Mouse (Mus musculus) frontal cortex, postnatal 36 days (tissue): ENCODE results near the gene Pde2a.

ENCODE experiments used
- DNase-seq, 2 experiments: peaks; one replicate each; pipeline ENCODE4 v3.0.0; 2022; ENCODE audit warnings: low spot score in 2 of 2

The Pde2a gene

GRCm38 (mm10) chr7:101453725-101454124, 32.2 kb downstream of the Pde2a start:
- DNase-seq: no peak

DNA sequence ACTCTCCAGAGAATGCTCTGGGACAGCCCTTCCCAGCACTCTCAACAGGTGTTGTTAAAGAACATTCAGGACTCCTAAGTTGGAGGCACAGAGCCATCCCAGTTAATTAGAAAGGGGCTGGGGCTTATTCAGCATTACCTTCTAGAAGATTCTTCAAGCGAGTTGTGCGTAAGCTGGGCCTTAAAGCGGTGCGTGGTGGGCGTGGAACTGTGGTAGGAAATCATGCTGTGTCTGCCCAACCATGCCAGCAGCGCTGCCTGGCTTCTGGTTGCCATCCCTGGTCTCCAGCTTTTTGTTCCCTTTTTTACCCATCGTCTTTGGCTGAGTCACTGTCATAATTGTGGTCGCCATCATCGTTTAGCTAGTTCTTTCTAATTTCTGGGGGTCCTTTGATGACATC, 33.0 kb downstream of the Pde2a start:
- no peak for DNase-seq

DNA sequence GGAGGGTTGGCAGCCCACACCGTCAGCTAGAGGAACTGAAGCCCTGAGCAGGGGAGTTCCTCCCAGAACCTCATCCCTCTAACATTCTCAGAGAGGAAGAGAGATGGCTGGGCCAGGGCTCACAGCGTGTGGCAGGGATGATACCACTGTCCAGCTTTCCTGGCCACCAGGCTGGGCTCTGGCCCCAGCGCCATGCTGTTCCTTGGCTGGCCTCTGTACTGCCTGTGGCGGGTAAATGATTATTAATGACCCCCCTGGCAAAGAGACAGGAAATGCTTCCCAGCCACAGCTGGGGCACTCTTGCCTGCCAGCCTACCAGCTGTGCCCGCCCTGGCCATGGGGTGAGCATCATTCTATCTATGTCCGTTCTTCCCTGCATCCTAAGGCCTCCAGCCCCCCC, 33.6 kb downstream of the Pde2a start:
- no peak for DNase-seq

GRCm38 (mm10) chr7:101456318-101456717, 34.8 kb downstream of the Pde2a start:
- DNase-seq: no peak

- no peak for DNase-seq
Observed at GRCm38 (mm10) chr7:101456789-101457188, 35.3 kb downstream of the Pde2a start.

GRCm38 (mm10) chr7:101457283-101457682, 35.8 kb downstream of the Pde2a start:
- peak in 1 of 2 experiments; percentile 73 for DNase-seq

DNA sequence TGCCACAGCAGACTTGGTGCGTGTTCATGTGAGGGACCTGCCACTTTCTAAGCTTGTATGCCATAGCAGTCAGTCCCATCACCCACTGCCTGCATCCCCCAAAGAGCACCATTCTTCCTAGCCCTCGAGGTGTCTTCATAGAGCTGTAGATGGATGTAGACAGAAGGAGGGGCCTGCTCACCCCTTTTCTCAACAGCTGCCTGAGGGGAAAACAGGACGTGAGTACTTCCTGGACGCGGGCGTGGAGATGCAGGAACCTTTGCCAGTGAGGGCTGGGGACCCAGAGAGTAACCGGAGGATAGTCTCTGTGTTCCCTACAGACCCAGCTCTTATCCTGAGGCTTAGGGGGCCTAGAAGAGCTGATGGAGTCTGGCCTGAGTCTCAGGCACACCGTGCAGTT, 36.3 kb downstream of the Pde2a start:
- no peak for DNase-seq

GRCm38 (mm10) chr7:101458278-101458781, 36.8 kb downstream of the Pde2a start:
- DNase-seq: no peak

DNA sequence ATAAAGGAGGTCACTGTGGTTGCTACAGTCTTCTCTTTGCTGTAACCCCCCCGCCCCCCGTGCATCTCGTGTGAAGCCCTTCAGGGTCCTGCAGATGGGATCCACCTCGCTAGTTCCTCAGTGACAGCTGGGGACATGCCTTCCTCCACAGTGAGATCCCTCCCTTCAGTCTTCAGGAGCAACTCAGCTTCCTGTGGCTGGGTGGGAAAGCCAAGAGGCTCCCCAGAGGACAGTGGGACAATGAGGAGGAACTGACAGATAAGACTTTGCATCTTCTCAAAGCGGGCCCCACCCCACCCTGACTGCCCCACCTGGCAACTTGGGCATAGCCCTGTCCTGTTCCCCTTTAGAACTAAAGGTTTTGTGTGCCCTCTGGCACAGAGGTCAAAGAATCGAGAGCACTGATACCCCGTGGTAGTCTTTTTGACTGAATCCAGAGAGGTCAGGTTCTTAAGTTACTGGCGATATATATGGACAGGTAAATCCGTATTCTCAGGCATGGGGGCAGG, 37.9 kb downstream of the Pde2a start:
- DNase-seq: no peak

DNA sequence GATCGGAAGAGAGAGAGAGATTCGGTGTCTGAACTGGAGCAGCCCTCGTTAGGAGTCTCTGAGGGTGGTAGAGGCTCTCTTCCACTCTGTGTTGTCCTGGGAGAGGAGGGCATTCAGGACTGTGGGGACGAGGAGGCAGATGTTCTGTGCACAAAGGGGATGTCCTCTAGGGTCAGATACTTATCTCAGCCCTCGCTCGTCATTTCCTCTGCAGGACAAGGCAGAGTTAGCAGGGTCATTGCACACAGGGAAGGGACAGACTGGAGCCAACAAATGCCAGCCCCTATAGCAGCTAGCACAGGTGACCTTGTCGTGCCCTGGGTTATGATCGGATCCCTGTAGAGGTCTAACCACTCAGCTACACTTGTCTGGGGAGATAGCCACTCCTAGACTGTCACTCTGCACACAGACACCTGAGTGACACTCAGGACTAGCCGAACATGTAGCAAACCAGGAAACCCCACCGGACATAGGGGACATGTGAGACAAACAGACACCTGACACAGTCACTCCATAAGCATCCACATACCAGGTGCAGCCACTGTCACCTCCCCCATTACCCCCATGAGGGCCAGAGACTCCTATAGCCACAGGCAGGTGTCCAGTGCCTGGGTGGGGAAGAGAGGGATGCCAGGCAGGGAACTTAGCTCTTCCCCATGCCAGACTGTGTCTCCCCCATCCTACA, 38.6 kb downstream of the Pde2a start:
- DNase-seq: no peak

- no peak for DNase-seq
Observed at GRCm38 (mm10) chr7:101460608-101460957, 39.1 kb downstream of the Pde2a start.

- no peak for DNase-seq
Observed at GRCm38 (mm10) chr7:101461571-101461970, 40.1 kb downstream of the Pde2a start.

DNA sequence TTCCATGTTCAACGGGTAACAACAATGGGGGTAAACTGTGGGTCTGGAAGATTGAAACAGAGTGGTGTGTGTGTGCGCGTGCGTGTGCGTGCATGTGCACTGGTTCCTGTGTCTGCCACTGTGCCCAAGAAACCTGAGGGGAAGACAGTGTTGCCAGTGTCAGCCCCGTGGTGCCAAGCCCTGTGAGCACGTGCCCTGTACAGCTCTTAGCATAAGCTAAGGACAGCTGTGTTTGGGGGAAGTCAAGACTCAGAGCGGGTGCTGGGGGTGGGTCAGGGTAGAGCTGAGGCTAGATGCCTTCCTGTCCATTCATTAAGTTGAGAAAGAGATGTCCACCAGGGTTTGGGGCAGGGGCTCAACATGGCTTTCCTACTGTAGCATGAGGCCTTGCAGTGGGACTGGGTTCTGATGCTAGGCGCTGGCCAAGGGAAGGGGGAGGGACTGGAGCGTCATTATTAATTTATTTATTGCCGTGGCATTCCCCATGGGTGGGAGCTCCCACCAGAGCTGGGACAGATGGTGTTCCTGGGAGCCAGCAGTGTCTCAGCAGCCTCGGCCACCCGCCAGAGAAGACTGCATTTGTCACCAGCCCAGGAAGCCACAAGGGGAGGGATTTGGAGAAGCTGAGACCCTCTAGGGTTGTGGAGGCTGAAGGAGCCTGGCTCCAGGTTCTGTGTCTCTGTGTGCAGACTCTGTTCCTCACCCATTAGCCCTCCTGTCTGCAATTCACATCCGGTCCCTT, 41.0 kb downstream of the Pde2a start:
- no peak for DNase-seq

GRCm38 (mm10) chr7:101463665-101464271, 42.3 kb downstream of the Pde2a start:
- DNase-seq: no peak

DNA sequence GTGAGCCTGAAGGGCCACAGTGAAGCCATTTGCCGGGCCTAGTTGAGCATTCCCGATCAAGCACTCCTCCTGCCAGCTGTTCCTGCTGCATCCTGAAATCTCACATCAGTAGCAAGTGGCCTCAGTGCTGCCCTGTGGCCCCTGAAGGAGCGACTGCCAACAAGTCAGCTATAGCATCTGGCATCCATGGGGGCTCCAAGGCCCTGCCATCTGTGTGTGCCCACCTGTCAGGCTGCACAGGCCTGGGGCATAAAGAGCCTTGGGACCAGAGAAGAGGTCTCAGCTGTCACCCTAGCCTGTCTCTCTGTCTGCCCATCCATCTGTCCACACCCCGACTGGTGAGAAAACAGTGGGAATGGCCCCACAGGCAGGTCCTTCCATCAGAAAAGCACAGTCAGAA, 43.4 kb downstream of the Pde2a start:
- DNase-seq: no peak

DNA sequence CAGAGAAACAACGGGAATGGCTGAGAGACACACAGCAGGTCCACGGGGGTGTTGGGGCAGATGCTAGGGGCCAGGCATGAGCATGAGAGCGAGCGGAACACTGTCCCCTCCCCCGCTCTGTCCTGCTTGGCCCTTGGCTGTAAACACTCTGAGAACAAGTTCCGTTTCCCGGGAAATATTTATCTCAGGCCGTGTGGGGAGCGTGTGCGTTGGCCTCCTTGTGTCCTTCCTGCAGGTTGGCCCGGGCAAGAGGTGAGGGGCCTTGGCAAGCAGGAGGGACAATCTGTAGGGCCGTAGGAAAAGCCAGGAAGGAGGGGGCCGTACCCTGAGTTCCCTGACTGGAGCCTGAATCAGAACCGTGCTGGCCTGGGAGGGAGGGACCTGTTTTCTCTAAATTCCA, 43.9 kb downstream of the Pde2a start:
- no peak for DNase-seq

DNA sequence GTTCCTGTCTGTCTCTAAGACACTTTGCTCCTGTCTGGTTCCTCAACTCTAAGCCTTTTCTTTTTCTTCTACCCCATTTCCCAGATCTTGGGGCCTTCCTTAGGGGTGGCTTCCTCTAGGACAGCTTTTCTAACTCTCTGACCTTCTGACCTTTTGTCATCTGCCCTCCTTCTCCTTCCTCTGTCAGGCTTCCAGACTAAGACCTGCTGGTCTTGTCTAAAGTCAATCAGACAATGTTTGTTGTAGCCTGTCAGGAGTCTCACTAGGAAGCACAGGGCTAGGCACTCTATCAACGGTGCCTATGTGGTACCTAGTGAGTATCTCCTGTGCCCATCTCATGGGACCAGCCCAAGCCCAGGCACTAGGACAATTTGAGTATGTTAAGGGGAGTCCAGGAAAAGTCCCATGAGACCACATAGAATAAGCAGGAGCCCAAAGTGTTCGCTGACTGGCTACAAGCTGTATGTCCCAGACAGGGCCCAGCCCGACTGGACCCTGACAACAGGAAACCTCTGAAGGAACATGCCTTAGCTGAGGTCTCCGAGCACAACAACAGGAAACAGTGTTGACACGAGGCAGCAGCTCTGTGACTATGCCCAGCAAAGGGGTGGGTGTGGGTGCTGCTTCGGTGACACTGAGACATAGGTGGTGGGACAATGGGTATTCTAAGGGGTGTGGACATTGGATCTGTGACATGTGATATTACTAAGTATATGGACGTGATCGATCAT, 44.5 kb downstream of the Pde2a start:
- DNase-seq: no peak

GRCm38 (mm10) chr7:101466581-101467081, 45.1 kb downstream of the Pde2a start:
- DNase-seq: no peak

DNA sequence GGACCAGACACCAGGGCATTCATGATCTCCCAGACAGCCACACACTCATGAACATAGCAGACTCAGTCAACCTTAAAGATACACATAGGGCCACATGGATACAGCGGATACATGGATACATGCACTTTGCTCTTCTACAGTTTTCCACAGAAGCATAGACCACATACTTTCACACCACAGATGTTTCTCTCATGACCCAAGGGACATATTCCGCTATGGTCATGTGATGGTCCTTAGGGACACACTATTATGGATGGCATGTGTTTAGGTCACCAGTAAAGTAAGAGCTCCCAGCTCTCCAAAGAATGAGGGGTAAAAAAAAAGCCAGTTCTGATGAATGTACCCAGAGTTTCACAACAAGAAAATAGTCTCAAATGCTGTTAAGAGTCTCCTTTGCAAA, 49.9 kb downstream of the Pde2a start:
- DNase-seq: no peak

DNA sequence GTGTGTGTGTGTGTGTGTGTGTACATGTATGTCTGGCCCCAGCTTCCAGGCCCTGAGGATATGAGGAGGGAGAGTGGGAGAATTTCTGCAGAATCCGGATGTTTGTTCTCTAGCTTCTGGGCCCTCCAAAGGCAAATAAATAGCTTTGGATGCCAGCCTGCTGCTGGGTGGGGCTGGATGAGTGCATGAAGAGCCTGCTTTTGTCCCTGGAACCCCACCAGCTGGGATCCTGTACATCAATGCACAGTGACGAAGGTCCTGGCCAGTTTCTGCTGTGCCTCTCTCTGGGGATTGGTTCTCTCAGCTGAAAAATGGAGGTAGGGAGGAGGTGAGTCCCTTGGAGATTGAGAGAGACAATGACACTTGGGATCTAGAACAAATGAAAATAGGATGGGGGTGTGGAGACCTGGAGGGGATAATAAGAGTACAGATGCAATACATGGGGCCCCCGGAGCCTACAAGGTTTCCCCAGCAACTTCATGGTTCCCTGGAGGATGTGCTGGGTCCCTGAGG, 50.5 kb downstream of the Pde2a start:
- no peak for DNase-seq
